Mouse (Mus musculus) small intestine, adult 2 months (tissue): ENCODE results near the gene Dab2.

ENCODE experiments used
- CTCF ChIP-seq: fragments of 200-500 bp; IDR thresholded peaks from 2 replicates; pipeline ENCODE4 v1.5.1; 2012; ENCODE audit warnings: low read depth, mild to moderate bottlenecking, control low read depth, inconsistent platforms, low read length, moderate library complexity, mixed read lengths; ENCODE audit not compliant: insufficient replicate concordance, insufficient read length; ENCODE audit errors: extremely low read depth
- POLR2A ChIP-seq: fragments of 200-500 bp; IDR thresholded peaks from 2 replicates; pipeline ENCODE4 v1.6.1; 2012; ENCODE audit warnings: low read depth, mild to moderate bottlenecking, control low read depth, inconsistent platforms, low read length, moderate library complexity

DNA sequence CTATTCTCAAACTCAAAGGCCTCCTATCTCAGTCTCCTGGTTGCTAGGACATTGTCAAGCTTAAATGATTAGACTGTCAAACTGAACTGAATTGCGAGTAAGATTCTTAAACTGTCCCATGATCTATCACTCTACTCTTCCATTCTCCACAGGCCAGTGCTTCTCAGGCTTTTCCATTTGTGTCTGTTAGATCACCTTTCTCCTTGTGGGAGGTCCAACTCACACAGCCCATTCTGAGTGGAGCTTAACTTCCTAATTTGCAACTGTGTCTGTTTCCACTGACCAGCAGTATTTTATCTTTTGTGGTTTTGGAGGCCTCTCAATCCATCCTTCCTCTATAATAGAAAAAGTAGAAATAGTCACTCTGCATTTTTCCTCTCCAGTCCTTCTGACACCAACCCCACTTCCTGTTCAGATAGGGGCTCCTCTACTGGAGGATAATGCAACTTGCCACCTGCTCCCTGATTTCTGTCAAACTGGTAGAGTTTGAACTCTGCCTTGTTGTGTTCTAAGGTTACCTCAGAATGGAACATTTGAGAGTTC is 35.1 kb downstream of the Dab2 start:
- no peak for TF ChIP-seq CTCF
- no peak for TF ChIP-seq POLR2A
